Mouse (Mus musculus) mesoderm, embryonic 11.5 days (tissue): Measurements from ENCODE around the gene Olfr503.
"Not testable (repeated sequence)": the region's sequence is repeated elsewhere in the genome, so short reads cannot be mapped to it uniquely, and the experiment has no call there.

Source experiments
- DNase-seq: peaks from one replicate; pipeline ENCODE4 v3.0.0-alpha.2; 2012; ENCODE audit warnings: low read depth, low spot score

Gene Olfr503

GRCm38 (mm10) chr7:108544227-108544626 lies at the start of gene Olfr503:
TSS of gene Olfr503 (plus strand) at chr7:108544527.
- not testable (repeated sequence) for DNase-seq

DNA sequence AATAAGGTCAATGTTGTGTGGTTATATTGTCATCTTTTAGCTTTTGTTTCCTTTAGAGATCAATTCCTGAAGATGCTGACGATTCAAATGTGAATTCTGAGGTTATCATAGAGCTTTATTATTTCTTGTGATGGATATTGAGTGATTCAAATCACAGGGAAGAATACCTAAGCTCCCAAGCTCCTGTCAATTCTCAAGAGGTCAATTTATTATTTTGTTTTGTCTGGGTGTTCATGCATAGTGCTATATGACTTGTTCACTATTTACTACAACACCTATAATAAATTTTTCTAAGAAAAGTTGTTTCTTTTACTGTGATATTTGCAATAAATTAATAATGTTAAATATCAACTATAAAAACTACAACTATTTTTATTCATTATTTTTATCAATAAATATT lies 19.4 kb upstream of the Olfr503 start, which contains the start of gene Olfr502:
Gene Olfr502, minus strand, starts transcription at position 101 of the 400 bp plus-strand sequence.
- no peak for DNase-seq

GRCm38 (mm10) chr7:108542416-108542815 lies 1.9 kb upstream of the Olfr503 start:
- DNase-seq: no peak

- no peak for DNase-seq
These were observed 21.4 kb downstream of the Olfr503 start, which contains the start of gene Olfr504 for GRCm38 (mm10) chr7:108565693-108566092. TSS of gene Olfr504 (minus strand) at chr7:108565793.

GRCm38 (mm10) chr7:108589797-108590196 lies 45.5 kb downstream of the Olfr503 start:
- DNase-seq: no peak
